Mouse (Mus musculus) olfactory bulb, adult 2 months (tissue): ENCODE measurements around the gene Prrc2b.

Experiments used
- CTCF ChIP-seq: fragments of 200-500 bp; IDR thresholded peaks from 2 replicates; pipeline ENCODE4 v1.5.1; 2012; ENCODE audit warnings: low read depth, mild to moderate bottlenecking, low read length, moderate library complexity; ENCODE audit not compliant: insufficient read depth
- POLR2A ChIP-seq: fragments of 200-500 bp; IDR thresholded peaks from 2 replicates; pipeline ENCODE4 v1.6.1; 2012; ENCODE audit warnings: mild to moderate bottlenecking, low read depth, low read length, moderate library complexity; ENCODE audit not compliant: insufficient read depth

- TF ChIP-seq CTCF (no peak), POLR2A (no peak)
These were observed 12.2 kb downstream of the Prrc2b start for GRCm38 (mm10) chr2:32163057-32163456.
